Mouse (Mus musculus) bone marrow, adult 2 months (tissue): ENCODE results near the gene Serpina1b.
"Not testable (repeated sequence)": the region's sequence is repeated elsewhere in the genome, so short reads cannot be mapped to it uniquely, and the experiment has no call there.

Experiments
- CTCF ChIP-seq: fragments of 200-500 bp; IDR thresholded peaks from 2 replicates; pipeline ENCODE4 v1.5.1; 2011; ENCODE audit warnings: low read length, control low read depth; ENCODE audit not compliant: control insufficient read depth, insufficient read depth
- POLR2A ChIP-seq: fragments of 200-500 bp; IDR thresholded peaks from 2 replicates; pipeline ENCODE4 v1.6.1; 2011; ENCODE audit warnings: low read depth, mild to moderate bottlenecking, control low read depth, low read length, borderline replicate concordance; ENCODE audit not compliant: control insufficient read depth

DNA sequence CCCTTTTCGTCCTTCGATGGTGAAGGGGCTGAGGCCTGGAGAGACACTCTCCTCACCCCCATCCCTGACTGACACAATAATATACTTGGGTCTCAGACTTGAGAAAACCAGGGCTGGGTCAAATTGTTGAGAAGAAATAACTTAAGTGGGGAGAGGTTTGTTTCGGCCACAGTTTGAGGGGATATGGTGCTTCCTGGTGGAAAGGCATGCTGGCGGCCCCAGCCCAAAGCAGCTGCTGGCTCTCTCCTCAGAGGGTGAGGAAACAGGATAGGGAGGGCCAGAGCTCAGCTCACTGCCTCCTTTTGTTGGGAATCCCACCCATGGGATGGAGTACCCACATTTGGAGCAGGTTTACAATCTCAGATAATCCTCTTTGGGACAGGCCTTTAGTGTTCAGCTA is 94.6 kb downstream of the Serpina1b start:
- not testable (repeated sequence) for TF ChIP-seq CTCF, POLR2A
